Mouse (Mus musculus): ENCODE measurements at regions not wholly inside any gene's neighbourhood (a gene's known extent, or its start where the extent isn't known, plus 50 kb on each side); places are given as distances from the start of the nearest gene placed in this dataset.

DNA sequence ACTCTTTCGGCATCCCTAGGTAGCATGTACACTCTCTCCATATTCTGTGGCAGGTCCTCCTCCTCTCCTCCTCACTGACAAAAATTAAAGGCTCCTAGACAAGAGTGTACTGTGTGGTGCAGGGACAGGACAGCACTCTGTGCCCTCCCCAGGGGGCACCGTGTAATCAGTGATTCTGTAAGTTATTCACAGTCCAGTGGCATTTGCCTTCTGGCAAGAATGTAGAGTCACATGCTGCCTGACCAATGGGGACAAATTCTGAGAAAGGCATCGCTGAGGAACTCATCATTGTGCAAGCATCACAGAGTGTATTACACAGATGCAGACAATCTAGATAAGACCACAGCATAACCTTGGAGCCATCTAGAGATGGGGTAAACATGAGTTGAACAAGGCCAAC, 300.3 kb upstream of the Cdyl start:
- no peaks in the 10 kb centered on the region for H3K27me3 ChIP-seq (ENCODE audit: low read depth, poor library complexity, severe bottlenecking)
- no peaks in the 10 kb centered on the region for H3K36me3 ChIP-seq
- 88% methylated on average over 3 of the region's 3 CpGs for WGBS
- H3K4me3 ChIP-seq = no peak overlapping the region
- H3K4me1 ChIP-seq = no peaks in the 10 kb centered on the region
- H3K27ac ChIP-seq = no peak overlapping the region
- no peak for DNase-seq (ENCODE audit: low spot score)
- H3K9me3 ChIP-seq (replicated peaks) = no peaks in the 10 kb centered on the region

DNA sequence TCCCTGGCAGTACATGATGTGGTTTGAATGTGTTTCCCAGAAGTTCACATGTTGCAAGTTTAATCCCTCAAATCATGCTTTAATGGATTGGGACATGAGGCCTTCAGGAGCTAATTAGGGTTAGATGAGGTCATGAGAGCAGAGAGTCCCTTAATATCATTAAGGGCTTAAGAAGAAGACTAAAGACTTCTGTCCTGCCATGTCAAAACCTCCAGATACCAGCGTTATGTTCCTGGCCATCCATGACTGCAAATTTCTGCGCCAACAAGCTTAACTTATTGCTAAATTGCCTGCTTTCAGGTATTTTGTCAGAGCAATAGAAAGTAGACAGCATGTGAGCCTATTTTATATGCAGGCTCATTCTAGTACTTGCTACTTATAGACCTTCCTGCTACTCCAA, 282.1 kb upstream of the Cdyl start:
- WGBS = 88% methylated on average over 2 of the region's 2 CpGs
- Histone ChIP-seq H3K27me3 (ENCODE audit: low read depth, poor library complexity, severe bottlenecking) (no peaks in the 10 kb centered on the region), H3K4me3 (no peak overlapping the region)

GRCm38 (mm10) chr13:35379500-35379899, 280.1 kb upstream of the Cdyl start:
- Histone ChIP-seq H3K27ac (no peak overlapping the region), H3K9me3 (replicated peaks) (no peaks in the 10 kb centered on the region), H3K4me1 (peaks cover 7% of the 10 kb centered on the region), H3K36me3 (no peaks in the 10 kb centered on the region), H3K27me3 (ENCODE audit: low read depth, poor library complexity, severe bottlenecking) (no peaks in the 10 kb centered on the region), H3K4me3 (no peak overlapping the region)
- WGBS = 88% methylated on average over 2 of the region's 2 CpGs
- DNase-seq (ENCODE audit: low spot score) = no peak

More for the DNA sequence above, 282.1 kb upstream of the Cdyl start:
- no peaks in the 10 kb centered on the region for H3K4me1 ChIP-seq
- no peak for DNase-seq (ENCODE audit: low spot score)
- H3K9me3 ChIP-seq (replicated peaks) = no peaks in the 10 kb centered on the region
- no peak overlapping the region for H3K27ac ChIP-seq
- no peaks in the 10 kb centered on the region for H3K36me3 ChIP-seq

- 69% methylated on average over 3 of the region's 3 CpGs for WGBS
- Histone ChIP-seq H3K27ac (no peak overlapping the region), H3K4me1 (peaks cover 7% of the 10 kb centered on the region), H3K9me3 (replicated peaks) (no peaks in the 10 kb centered on the region), H3K36me3 (no peaks in the 10 kb centered on the region), H3K4me3 (no peak overlapping the region), H3K27me3 (ENCODE audit: low read depth, poor library complexity, severe bottlenecking) (no peaks in the 10 kb centered on the region)
- no peak for DNase-seq (ENCODE audit: low spot score)
These were observed 279.2 kb upstream of the Cdyl start for GRCm38 (mm10) chr13:35380224-35381009.

- Histone ChIP-seq H3K4me3 (no peak overlapping the region), H3K27me3 (ENCODE audit: low read depth, poor library complexity, severe bottlenecking) (no peaks in the 10 kb centered on the region), H3K9me3 (replicated peaks) (no peaks in the 10 kb centered on the region), H3K27ac (no peak overlapping the region), H3K36me3 (no peaks in the 10 kb centered on the region), H3K4me1 (peaks cover 7% of the 10 kb centered on the region)
- 84% methylated on average over 2 of the region's 2 CpGs for WGBS
- DNase-seq (ENCODE audit: low spot score) = no peak
These were observed 278.0 kb upstream of the Cdyl start for GRCm38 (mm10) chr13:35381641-35382040.

GRCm38 (mm10) chr13:35383000-35383623, 276.5 kb upstream of the Cdyl start:
- H3K27ac ChIP-seq = no peak overlapping the region
- H3K4me3 ChIP-seq = no peak overlapping the region
- 35% methylated on average over 12 of the region's 12 CpGs for WGBS
- H3K27me3 ChIP-seq (ENCODE audit: low read depth, poor library complexity, severe bottlenecking) = no peaks in the 10 kb centered on the region
- no peaks in the 10 kb centered on the region for H3K36me3 ChIP-seq
- H3K9me3 ChIP-seq (replicated peaks) = no peaks in the 10 kb centered on the region
- peaks cover 7% of the 10 kb centered on the region for H3K4me1 ChIP-seq
- no peak for DNase-seq (ENCODE audit: low spot score)

DNA sequence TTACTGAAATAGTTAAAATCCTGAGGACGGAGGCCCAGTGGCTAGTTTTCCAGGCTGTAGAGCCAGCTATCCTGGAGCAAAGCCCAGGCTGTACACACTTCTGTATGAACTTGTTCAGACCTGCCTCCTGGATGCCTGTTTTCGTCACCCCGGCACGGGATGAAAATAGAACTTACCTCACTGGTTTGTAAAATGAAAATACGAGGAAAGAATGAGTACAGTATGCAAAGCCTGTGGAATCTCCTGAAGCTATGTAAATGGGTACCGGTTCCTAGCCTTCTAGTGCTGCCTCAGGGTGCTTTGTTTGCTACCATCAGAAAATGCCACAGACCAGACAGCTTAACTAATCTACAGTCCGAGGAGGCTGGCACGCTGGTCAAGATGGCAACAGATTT, 276.0 kb upstream of the Cdyl start:
- Histone ChIP-seq H3K36me3 (no peaks in the 10 kb centered on the region), H3K27me3 (ENCODE audit: low read depth, poor library complexity, severe bottlenecking) (no peaks in the 10 kb centered on the region), H3K4me3 (no peak overlapping the region), H3K27ac (no peak overlapping the region), H3K9me3 (replicated peaks) (no peaks in the 10 kb centered on the region), H3K4me1 (peaks cover 8% of the 10 kb centered on the region)
- 62% methylated on average over 8 of the region's 8 CpGs for WGBS
- no peak for DNase-seq (ENCODE audit: low spot score)

DNA sequence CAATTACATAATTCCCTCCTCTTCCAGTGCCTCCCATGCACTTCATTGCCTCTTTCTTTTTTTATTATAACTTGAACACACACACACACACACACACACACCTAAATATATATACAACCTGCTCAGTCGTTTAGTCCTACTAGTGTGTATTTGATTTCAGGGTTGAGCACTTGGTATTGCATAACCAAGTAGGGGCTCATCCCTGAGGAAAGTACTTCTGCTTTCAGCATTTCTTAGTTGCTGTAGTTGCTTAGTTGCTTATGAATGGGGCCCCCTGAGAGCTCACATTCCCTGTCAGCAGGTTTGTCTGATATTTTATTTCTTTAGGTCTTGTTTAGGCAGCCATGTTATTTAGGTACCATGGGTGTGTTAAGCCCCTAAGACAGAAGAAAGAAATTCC, 271.3 kb upstream of the Cdyl start:
- Histone ChIP-seq H3K27me3 (ENCODE audit: low read depth, poor library complexity, severe bottlenecking) (no peaks in the 10 kb centered on the region), H3K36me3 (no peaks in the 10 kb centered on the region), H3K4me1 (peaks cover 7% of the 10 kb centered on the region), H3K4me3 (no peak overlapping the region), H3K9me3 (replicated peaks) (no peaks in the 10 kb centered on the region), H3K27ac (no peak overlapping the region)
- 73% methylated on average over 1 of the region's 1 CpGs for WGBS
- DNase-seq (ENCODE audit: low spot score) = no peak

- H3K9me3 ChIP-seq (replicated peaks) = no peaks in the 10 kb centered on the region
- no peak overlapping the region for H3K27ac ChIP-seq
- DNase-seq (ENCODE audit: low spot score) = no peak
- H3K4me1 ChIP-seq = peaks cover 3% of the 10 kb centered on the region; the same call in 1 of the 2 replicates
- WGBS = 92% methylated on average over 6 of the region's 6 CpGs
- H3K36me3 ChIP-seq = no peaks in the 10 kb centered on the region
- no peaks in the 10 kb centered on the region for H3K27me3 ChIP-seq (ENCODE audit: low read depth, poor library complexity, severe bottlenecking)
- H3K4me3 ChIP-seq = no peak overlapping the region
These were observed 269.7 kb upstream of the Cdyl start for GRCm38 (mm10) chr13:35389781-35390525.

DNA sequence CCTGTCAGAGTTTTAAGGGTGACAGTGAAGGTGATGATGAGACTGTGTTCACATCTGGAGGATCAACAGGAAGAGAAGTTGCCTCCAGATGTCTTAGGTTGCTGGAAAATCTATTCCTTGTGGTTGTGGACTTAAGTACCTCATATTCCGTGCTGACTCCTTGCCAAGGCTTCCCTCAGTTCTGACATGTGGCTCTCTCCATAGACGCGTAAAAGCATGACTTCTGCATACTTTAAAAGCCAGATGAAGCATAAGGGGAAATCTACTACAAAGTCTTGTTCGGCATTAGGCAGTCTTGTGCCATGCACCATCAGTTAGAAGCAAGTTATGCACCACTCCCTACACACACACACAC, 269.1 kb upstream of the Cdyl start:
- H3K4me1 ChIP-seq = peaks cover 9% of the 10 kb centered on the region
- H3K27me3 ChIP-seq (ENCODE audit: low read depth, poor library complexity, severe bottlenecking) = no peaks in the 10 kb centered on the region
- DNase-seq (ENCODE audit: low spot score) = no peak
- 81% methylated on average over 4 of the region's 4 CpGs for WGBS
- no peak overlapping the region for H3K4me3 ChIP-seq
- no peak overlapping the region for H3K27ac ChIP-seq
- no peaks in the 10 kb centered on the region for H3K9me3 ChIP-seq (replicated peaks)
- no peaks in the 10 kb centered on the region for H3K36me3 ChIP-seq

DNA sequence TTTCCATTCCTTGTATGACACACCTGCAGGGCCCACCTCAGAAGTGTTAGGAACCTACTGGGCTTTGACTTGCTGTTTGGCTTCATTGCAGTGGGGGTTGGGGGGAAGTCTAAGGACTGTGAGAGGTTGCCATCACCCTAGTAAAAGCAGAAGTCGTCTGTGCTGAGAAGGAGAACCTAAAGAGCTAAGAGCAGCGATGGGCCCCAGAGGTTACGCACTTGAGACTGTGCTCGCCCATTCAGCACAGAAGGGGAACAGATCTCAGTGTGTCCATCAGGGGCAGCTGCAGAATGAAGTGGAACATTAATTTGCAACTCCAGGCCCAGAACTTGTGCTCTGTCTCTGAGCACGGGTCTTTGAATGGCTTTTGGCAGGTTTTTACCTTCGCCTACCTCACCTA, 267.5 kb upstream of the Cdyl start:
- no peak for DNase-seq (ENCODE audit: low spot score)
- Histone ChIP-seq H3K4me1 (peaks cover 12% of the 10 kb centered on the region), H3K4me3 (no peak overlapping the region), H3K27me3 (ENCODE audit: low read depth, poor library complexity, severe bottlenecking) (no peaks in the 10 kb centered on the region), H3K27ac (no peak overlapping the region), H3K9me3 (replicated peaks) (no peaks in the 10 kb centered on the region), H3K36me3 (no peaks in the 10 kb centered on the region)
- 85% methylated on average over 6 of the region's 6 CpGs for WGBS

GRCm38 (mm10) chr13:35395192-35395591, 264.4 kb upstream of the Cdyl start:
- no peaks in the 10 kb centered on the region for H3K9me3 ChIP-seq (replicated peaks)
- peaks cover 9% of the 10 kb centered on the region for H3K4me1 ChIP-seq
- WGBS = 60% methylated on average over 4 of the region's 4 CpGs
- no peak overlapping the region for H3K27ac ChIP-seq
- no peak overlapping the region for H3K4me3 ChIP-seq
- H3K36me3 ChIP-seq = no peaks in the 10 kb centered on the region
- DNase-seq (ENCODE audit: low spot score) = no peak
- no peaks in the 10 kb centered on the region for H3K27me3 ChIP-seq (ENCODE audit: low read depth, poor library complexity, severe bottlenecking)

GRCm38 (mm10) chr13:35395630-35396029, 264.0 kb upstream of the Cdyl start:
- peaks cover 9% of the 10 kb centered on the region for H3K4me1 ChIP-seq
- no peak overlapping the region for H3K4me3 ChIP-seq
- H3K27me3 ChIP-seq (ENCODE audit: low read depth, poor library complexity, severe bottlenecking) = no peaks in the 10 kb centered on the region
- no peaks in the 10 kb centered on the region for H3K36me3 ChIP-seq
- WGBS = 56% methylated on average over 5 of the region's 5 CpGs
- H3K9me3 ChIP-seq (replicated peaks) = no peaks in the 10 kb centered on the region
- no peak overlapping the region for H3K27ac ChIP-seq
- no peak for DNase-seq (ENCODE audit: low spot score)
